Mouse (Mus musculus): ENCODE data around the gene Rpn1.

The Rpn1 gene

DNA sequence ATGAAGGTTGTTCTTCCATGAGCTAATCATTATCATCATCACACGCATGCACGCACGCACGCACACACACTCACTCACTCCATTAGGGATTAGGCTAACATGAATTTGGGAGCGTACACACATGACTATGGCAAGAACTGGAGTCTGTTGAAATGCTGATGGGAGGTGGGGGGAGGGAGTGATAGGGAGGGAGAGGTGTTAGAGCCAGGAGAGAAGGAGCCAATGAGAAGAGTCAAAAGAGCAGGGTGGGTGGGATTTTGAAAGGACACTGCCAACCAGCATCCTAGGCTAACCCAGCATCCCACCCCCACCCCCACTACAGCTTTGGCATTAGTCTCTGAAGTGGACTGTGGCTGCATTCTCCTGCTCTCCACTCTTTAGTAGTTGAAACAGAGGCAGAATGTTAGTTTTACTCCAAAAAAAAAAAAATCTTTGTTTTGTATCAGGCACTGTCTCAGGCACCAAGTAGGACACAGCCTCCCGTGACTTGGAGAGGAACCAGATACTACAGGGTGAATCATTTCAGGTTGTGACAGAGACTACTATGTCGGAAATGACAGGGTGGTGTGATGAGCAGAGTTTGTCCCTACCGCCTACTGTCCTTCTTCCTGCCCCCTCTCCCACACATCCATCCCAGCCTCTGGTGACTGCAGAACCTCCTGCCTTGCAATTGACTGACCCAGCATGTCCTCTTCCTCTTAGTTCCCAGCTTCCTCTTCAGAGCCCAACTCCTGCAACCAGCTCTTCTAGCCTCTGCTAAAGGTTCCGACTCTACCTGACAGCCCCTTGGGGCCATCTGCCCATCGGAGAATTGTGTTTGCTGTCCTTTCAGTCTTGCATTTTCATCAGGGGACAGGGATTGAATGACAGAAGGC, 23.6 kb downstream of the Rpn1 start:
- in situ Hi-C loops (cut with MboI; ENCODE audit: low pct_unique_long_range_greater_than_20kb in 1 of 2, low sequenced_read_pairs in 2 of 2, unreplicated experiment in 1 of 2) = no loop called here

DNA sequence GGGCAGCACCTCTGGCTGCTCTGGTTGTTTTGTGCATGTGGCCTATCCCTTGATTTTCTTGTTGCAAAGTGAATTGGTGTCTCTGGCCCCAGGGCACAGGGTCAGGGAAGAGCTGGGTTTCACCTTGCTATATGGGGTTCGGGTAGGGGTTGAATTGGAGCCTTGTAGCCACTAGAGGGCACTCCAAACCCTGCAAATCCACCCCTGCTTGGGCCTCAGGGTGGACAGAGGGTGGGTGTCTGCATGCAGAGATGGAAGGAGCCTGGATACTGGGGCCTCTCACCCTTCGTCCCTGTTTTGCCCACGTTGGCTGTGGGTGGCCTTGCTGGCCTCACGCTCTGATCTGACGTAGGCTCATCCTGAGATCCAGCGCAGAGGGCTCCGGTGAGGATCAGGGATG, 28.9 kb downstream of the Rpn1 start:
- in situ Hi-C loops (cut with MboI; ENCODE audit: low pct_unique_long_range_greater_than_20kb in 1 of 2, low sequenced_read_pairs in 2 of 2, unreplicated experiment in 1 of 2) = no loop called here

DNA sequence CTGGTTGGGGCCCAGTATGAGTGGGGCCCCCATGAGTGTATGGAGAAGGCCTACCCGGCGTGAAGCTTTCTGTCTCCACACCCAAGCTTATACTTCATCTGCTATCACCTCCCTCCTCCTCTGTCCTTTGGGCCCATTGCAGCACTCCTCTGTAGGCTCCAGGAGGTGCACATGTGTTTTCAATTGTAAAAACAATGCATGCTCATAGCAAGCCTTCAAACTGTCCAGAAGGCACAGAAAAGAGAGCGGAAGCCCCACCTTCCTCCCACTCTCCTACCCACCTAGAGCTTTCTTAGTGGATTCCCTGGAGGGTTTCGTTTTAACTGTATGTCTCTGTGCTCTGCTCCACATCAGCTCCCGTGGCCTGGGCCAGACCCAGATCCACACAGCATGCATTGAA, 30.1 kb downstream of the Rpn1 start:
- in situ Hi-C loops (cut with MboI; ENCODE audit: low pct_unique_long_range_greater_than_20kb in 1 of 2, low sequenced_read_pairs in 2 of 2, unreplicated experiment in 1 of 2) = no loop called here

DNA sequence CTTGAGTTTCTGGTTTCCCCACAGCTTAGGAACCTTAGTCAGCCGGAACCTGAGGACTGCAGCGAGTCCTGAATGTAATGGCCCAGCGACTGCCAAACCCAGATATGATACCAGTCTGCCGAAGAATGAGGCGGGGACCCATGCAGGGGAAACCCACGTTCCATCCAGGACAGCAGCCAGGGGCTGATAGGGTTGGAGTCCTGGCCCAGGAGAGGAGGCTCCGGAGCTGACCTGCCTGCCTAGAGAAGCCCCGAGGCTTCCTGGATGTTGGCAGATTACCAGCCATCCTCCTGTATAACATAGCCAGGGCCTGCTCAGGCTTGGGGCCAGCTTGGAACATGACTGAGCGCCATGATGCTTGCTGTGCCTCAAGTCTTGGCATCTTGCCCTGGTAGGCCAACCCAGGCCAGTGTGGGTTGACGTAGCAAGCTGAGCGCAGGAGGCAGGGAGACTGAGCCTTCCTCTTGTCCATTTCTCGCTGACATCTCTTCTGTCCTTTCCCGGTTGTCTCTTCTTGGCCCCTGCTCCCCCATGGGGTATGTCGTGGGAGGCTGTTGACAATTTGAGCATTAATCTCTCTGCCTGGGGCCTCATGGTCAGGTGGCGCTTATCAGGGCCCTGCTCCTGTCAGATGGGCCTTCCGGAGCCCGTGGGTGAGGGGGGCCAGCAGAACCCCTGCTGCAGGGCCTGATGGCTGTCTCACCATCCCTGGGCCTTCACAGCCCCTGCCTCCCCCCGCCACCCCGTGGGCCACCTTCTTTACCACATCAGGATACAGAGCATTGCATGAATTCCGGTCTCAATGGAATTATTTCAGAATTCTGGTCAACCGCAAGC, 32.3 kb downstream of the Rpn1 start:
- in situ Hi-C loops (cut with MboI; ENCODE audit: low pct_unique_long_range_greater_than_20kb in 1 of 2, low sequenced_read_pairs in 2 of 2, unreplicated experiment in 1 of 2) = no loop called here

DNA sequence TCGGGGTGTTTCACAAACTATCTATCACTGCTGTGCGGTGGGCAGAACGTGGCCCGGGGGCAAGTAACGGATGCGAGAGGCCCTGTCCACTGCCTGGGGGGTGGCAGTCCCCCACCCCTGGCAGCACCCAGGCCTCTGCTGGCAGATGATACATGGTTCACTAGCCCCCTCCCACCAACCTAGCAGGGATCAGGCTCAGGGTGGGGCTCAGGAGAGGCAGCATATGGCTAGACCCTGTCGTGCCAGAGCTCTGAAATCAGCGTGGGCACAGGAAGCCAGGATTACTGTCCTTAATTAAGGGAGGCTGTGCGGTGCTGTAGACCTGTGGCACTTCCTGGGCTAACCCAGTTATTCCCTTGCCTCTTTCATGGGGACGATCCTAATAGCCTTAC, 32.9 kb downstream of the Rpn1 start:
- in situ Hi-C loops (cut with MboI; ENCODE audit: low pct_unique_long_range_greater_than_20kb in 1 of 2, low sequenced_read_pairs in 2 of 2, unreplicated experiment in 1 of 2) = no loop called here

DNA sequence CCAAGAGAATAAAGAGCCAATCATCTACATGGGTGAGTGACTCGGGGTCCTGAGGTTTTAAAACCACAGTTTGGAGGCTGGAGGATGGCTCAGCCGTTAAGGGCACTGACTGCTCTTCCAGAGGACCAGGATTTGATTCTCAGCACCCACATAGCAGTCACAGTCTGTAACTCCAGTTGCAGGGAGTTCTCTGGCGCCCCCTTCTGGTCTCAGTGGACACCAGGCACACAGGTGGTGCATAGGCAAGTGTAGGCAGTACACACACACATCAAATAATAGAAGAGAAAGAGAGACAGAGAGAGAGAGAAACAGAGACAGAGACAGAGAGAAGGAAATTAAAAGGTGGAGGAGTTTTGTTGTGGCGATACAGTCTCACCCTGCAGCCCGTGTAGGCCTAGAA, 35.0 kb downstream of the Rpn1 start:
- in situ Hi-C loops (cut with MboI; ENCODE audit: low pct_unique_long_range_greater_than_20kb in 1 of 2, low sequenced_read_pairs in 2 of 2, unreplicated experiment in 1 of 2) = no loop called here

DNA sequence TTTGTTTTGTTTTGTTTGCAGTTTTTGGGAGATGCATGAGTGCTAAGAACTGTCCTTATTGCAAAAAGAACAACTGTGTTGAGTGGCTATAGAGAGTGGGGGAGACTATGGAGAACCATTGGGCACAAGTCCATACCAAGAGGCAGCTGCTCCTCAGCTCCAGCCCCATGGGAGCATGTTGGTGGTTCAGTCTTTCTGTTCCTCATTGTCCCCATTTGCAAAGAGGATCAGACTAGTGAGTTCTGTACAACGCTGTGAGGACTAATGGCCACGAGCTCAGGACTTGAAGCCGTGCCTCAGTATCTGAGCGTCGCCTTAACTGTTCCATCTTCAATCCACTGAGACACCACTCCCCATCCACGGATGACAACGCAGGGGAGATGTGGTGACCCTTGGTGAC, 36.5 kb downstream of the Rpn1 start:
- in situ Hi-C loops (cut with MboI; ENCODE audit: low pct_unique_long_range_greater_than_20kb in 1 of 2, low sequenced_read_pairs in 2 of 2, unreplicated experiment in 1 of 2) = loop anchor here in 1 of 2 experiments (5.0 to 10.0 kb wide), 2 partner anchors 66 to 324 kb away; partner anchors contain the start of gene Eefsec

DNA sequence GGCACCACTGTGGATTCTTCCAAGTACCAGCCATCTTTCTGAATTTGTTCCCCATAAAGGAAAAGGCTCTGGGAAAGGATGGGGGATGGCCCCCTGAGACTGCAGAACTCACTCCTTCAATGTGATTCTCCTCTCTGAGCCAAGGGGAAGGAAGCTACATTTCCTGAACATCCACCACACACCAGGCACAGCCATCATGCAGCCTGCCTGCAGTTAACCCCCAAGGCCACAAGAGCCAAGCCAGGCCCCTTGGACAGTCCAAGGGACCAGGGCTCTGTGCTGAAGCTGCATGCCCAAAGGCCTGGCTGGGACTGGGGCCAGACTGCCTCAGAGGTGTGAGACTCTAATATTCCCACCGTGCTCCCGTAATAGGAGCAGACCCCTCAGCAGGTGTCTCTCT, 37.5 kb downstream of the Rpn1 start:
- in situ Hi-C loops (cut with MboI; ENCODE audit: low pct_unique_long_range_greater_than_20kb in 1 of 2, low sequenced_read_pairs in 2 of 2, unreplicated experiment in 1 of 2) = loop anchor here in 1 of 2 experiments (5.0 to 10.0 kb wide), 2 partner anchors 66 to 323 kb away; partner anchors contain the start of gene Eefsec

DNA sequence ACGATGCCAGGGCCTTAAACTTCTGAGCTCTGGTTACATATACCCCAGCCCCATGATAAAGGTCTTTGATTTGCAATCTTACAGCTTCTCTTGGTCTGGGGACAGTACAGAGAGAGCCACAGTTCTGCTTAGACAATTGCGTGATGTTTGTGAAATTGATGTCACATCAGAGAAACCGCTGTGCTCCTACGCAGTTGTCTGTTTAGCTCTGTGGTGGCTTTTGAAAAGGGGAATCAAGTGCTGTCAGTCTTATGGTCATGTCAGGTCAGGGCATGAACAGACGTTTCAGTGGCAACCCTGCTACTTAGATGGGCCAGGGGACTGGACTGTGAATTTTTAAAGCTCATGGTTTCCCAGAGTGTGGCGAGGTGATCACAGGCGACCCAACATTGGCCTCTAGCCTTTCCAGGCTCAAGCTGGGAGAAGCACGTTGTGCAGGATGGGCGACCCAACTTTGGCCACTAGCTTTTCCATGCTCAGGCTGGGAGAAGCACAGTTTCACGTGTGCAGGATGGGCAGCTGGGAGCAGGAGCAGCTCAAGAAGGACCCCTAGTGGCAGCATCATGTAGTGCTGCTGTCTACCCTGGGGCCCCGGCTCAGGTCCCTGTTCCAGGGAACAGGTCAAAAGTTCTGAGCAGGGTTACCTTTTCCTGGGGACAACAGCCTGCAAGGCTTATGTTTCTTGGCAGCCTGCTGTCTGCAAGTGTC, 39.0 kb downstream of the Rpn1 start:
- in situ Hi-C loops (cut with MboI; ENCODE audit: low pct_unique_long_range_greater_than_20kb in 1 of 2, low sequenced_read_pairs in 2 of 2, unreplicated experiment in 1 of 2) = loop anchor here in 1 of 2 experiments (5.0 to 10.0 kb wide), 2 partner anchors 64 to 321 kb away; partner anchors contain the start of gene Eefsec

DNA sequence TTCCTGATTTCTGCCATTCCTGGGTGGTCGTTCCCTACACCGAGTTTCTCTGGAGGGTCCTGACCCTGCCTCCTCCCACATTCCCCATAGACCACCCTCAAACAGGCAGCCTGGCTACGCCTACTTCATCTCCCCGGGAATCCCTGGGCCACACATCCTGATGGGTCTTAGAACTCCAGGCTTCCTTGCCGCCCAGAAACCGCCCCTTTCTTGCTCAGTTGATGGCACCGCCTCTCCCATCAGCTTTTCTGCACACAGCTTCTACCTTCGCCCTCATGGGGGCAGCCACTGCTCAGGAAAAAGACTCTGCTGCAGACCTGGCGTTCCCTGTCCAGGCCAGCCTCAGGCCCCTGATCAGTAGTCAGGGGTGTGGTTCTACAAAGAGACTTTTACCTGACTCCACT, 39.6 kb downstream of the Rpn1 start:
- in situ Hi-C loops (cut with MboI; ENCODE audit: low pct_unique_long_range_greater_than_20kb in 1 of 2, low sequenced_read_pairs in 2 of 2, unreplicated experiment in 1 of 2) = loop anchor here in 1 of 2 experiments (5.0 to 10.0 kb wide), 2 partner anchors 63 to 321 kb away; partner anchors contain the start of gene Eefsec

DNA sequence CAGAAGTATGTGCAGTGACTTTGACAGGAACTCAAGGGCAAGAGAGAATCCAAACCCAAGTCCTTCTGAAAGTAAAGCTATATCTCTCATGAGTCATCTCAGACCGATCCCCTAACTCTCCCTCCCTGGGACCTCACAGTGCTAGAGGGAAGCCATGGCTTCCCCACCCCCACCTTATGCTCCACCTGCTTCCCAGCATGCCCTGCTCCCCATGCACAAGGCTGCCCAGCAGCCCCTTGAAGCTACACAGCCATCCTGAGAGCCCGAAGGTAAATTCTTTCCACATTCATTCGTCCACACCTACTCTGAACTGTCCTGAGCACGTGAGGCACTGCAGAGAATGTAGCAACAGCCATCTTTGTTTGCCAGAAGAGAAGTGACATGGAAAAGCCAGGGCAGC, 40.3 kb downstream of the Rpn1 start:
- in situ Hi-C loops (cut with MboI; ENCODE audit: low pct_unique_long_range_greater_than_20kb in 1 of 2, low sequenced_read_pairs in 2 of 2, unreplicated experiment in 1 of 2) = loop anchor here in 1 of 2 experiments (5.0 to 10.0 kb wide), 2 partner anchors 63 to 320 kb away; partner anchors contain the start of gene Eefsec

DNA sequence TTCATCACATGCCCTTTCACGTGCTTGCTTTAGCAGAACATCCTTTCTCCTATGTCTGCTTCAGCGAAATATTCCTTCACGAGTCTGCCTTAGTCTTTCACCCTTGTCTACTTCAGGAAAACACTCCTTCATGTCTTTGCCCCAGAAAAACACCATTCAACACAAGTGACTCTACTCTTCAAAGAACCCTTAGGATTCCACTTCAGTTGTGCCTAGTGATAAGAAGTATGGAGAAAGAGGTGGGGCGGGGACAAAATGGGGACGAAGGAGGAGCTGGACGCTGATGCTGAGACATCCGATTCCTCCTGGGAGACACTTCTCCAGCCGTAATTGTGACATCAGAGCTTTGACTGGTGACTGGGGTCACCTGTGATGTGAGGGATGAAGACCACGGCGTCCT, 41.5 kb downstream of the Rpn1 start:
- in situ Hi-C loops (cut with MboI; ENCODE audit: low pct_unique_long_range_greater_than_20kb in 1 of 2, low sequenced_read_pairs in 2 of 2, unreplicated experiment in 1 of 2) = loop anchor here in 1 of 2 experiments (10.0 kb wide), 1 partner anchor 319 kb away; the partner anchor contains the start of gene Eefsec

DNA sequence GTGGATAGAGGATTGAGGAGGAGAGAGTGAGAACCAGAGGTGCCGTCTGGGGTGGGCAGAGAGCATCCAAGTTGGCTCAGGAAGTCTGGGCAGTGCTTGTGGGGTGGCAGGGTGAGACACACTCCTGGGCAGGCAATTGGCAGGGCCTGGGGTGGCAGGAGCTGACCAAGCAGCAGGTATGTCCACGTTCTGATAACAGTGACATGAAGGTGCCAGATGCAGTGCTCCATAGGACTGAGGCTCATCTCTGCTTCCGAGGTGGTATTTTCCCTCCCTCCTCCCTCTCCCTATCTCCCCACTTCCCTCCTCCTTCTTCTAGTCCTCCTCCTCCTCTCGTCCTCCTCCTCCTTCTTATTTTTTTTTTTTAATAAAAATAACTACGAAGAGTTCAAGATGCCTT, 47.2 kb downstream of the Rpn1 start:
- in situ Hi-C loops (cut with MboI; ENCODE audit: low pct_unique_long_range_greater_than_20kb in 1 of 2, low sequenced_read_pairs in 2 of 2, unreplicated experiment in 1 of 2) = no loop called here

DNA sequence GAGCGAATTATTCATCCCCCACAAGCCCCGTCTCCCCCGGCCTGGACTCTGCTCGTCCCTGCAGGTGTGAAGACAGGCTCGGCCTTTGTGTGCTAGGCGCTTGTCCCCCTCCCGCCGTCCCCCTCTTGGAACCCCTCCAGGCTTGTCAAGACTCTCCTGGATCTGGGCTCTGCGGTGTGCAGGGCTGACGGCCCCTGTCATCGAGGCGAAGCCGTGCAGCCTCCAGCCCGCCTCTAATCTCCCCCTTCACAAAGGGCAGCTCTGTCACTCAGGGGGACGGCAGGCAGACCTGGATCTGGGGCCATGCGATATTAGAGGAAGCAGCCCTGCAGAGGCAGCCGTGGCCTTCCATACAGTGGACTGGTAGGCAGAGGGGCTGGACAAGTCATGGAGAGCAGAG, 47.8 kb downstream of the Rpn1 start:
- in situ Hi-C loops (cut with MboI; ENCODE audit: low pct_unique_long_range_greater_than_20kb in 1 of 2, low sequenced_read_pairs in 2 of 2, unreplicated experiment in 1 of 2) = no loop called here

DNA sequence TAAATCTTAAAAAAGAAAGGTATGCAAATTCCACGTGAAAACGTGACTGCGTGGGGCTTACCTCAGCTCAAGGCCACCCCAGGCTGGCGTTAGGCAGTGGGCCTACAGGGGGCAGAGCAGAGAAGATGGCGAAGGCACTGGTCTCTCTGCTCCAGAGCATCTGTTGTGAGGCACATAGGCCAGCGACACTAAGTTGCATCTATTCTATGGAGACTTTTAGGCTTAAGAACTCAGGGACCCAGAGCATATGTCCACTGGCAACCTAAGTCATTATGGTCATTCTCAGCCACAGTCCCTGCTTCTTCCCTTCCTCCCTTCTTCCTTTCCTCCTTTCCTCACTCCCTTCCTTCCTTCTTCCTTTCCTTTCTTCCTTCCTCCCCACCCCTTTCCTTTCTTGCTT, 48.8 kb downstream of the Rpn1 start:
- in situ Hi-C loops (cut with MboI; ENCODE audit: low pct_unique_long_range_greater_than_20kb in 1 of 2, low sequenced_read_pairs in 2 of 2, unreplicated experiment in 1 of 2) = no loop called here

DNA sequence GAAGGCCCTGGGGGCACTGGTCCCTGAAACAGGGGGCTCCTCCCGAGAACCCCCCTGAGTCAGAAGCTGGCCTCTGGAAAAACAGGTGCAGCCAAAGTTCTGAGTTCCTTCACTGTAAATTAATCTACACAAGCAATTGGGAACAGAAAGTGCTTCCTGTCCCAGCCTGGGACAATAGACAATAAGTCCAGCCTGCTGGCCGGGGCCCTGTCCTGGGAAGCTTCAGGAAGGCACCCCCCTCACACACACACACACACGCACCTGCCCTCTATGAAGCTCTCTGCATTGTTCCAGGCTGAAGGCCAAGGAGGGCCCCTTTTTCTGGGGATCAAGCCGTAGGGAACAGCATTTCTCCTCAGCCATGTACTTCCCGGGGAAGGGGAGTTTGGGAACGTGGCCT, 49.6 kb downstream of the Rpn1 start:
- in situ Hi-C loops (cut with MboI; ENCODE audit: low pct_unique_long_range_greater_than_20kb in 1 of 2, low sequenced_read_pairs in 2 of 2, unreplicated experiment in 1 of 2) = no loop called here

DNA sequence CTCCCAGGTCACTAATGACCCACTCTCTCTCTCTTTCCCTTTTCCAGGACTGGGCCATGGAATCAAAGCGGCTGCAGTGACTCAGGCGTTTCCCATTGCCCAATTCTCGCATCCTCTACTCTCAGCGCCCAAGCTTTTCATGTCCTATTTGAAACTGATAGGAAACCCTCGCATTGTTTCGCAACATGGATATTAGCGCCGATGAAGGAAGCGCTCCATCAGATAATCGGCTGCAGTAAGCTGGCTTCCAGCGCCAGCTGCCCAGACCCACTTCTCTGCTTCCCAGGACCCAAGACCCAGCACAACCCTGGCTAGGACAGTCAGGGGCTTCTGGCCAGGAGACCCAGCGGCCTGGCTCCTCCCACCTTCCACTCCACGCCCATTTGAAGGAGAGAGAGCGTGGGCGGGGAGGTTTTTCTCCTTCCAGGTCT, 51.9 kb downstream of the Rpn1 start:
- in situ Hi-C loops (cut with MboI; ENCODE audit: low pct_unique_long_range_greater_than_20kb in 1 of 2, low sequenced_read_pairs in 2 of 2, unreplicated experiment in 1 of 2) = no loop called here

DNA sequence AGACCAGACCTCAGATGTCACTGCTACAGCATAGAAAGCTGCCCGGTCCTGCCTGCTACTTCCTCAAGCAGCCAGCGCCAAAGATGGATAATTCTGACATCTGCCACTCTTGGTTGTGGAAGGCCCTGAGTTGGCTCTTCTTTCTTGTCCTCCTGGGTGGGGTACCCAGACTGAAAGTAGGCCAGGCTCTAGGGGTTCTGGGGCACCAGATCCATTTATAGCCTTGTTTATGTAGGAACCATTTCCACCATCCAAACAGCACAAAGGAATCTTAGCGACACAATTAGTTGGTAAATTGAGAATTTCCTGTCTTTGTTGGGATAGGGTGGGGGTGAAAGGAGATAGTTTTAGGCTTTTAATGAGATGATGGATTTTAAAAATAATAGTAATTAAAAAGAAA, 54.2 kb downstream of the Rpn1 start:
- in situ Hi-C loops (cut with MboI; ENCODE audit: low pct_unique_long_range_greater_than_20kb in 1 of 2, low sequenced_read_pairs in 2 of 2, unreplicated experiment in 1 of 2) = no loop called here

DNA sequence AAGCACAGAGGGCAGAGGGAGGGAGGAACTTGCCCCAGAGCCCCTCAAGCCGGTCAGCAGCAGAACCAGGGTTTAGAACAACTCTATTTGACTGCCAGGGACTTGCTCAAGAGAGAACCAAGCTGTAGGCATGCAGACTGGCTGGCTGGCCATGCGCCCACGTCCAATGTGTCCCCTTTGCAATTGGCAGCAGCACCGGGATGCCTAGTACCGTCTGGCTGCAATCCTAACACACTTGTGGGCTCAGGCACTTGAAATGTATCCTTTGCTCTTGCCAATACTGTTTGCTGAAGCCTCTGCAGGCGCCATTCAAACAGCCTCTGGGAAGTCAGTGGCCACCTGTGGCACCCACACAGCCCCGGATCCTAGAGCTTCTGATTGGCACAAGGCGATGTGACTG, 56.0 kb downstream of the Rpn1 start:
- in situ Hi-C loops (cut with MboI; ENCODE audit: low pct_unique_long_range_greater_than_20kb in 1 of 2, low sequenced_read_pairs in 2 of 2, unreplicated experiment in 1 of 2) = no loop called here

Measured in mouse embryonic stem cell (cell line).